In the genomic region with DNA sequence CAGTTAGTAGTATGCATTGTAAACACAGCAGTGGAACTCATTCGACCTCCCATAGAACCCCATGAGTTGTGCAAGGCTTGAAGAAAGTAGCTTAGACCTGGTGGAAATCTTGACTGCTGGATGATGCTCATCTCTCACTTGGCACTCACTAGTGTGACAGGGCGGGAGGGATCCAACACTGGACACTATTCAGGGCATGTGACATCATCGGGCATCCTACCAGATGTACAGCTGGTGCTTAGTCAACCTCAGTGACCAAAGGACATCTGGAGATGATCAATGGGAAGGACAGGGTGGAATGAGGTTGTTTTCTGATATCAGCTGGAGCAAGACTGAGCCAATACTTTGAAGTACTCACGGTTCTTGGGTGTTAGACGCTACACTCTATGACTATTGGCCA, we compare ENCODE assay signal across 11 mouse cellular contexts.
DNase-seq lines count a peak whose midpoint lies in the region; ATAC-seq lines count a peak whose summit lies in the region.
"Had no signal": no experiment of that assay in that cellular context is flagged by ENCODE, and none has a peak within 500 bp of the region (broad histone marks: within the 10 kb centered on the region; RNA-seq: fewer than 3 reads in every experiment).

No protein-coding gene starts in this region.

- ATAC-seq in lung, embryonic 16.5 days (ENCODE audit: low read depth): 0 out of 2 replicates have a peak, but pooled peaks have one; percentile 16
- ATAC-seq in CD4-positive, CD25-positive, alpha-beta regulatory T cell, adult 4 months: no peak

- no peaks in the 10 kb centered on the region for H3K9me3 ChIP-seq in lung, embryonic 16.5 days (ENCODE audit: control insufficient read depth, low read length)
- H3K9me3 ChIP-seq: hindbrain, embryonic 12.5 days; liver, embryonic 13.5 days had no signal

- peaks cover 19% of the 10 kb centered on the region; the same call in 1 of the 2 replicates for H3K4me1 ChIP-seq in lung, embryonic 16.5 days (replicated peaks; ENCODE audit: control insufficient read depth, insufficient read depth, low read length)
- H3K4me1 ChIP-seq: liver, embryonic 13.5 days had no signal

- H3K36me3 ChIP-seq in lung, embryonic 16.5 days (ENCODE audit: control insufficient read depth, insufficient read depth, low read length): no peaks in the 10 kb centered on the region
- H3K36me3 ChIP-seq: hindbrain, embryonic 12.5 days; liver, embryonic 13.5 days had no signal

- no peak overlapping the region for H3K4me3 ChIP-seq in lung, embryonic 16.5 days (ENCODE audit: low read length)
- H3K4me3 ChIP-seq: hindbrain, embryonic 12.5 days; liver, embryonic 13.5 days had no signal

- intact Hi-C loops in gastrocnemius, postnatal 14 days (cut with DNase I; ENCODE audit: low total_unique reads): no loop called here

- H3K27ac ChIP-seq in lung, embryonic 16.5 days (ENCODE audit: low read length): no peak overlapping the region
- H3K27ac ChIP-seq: hindbrain, embryonic 12.5 days; liver, embryonic 13.5 days had no signal

- no peaks in the 10 kb centered on the region for H3K27me3 ChIP-seq in lung, embryonic 16.5 days (ENCODE audit: control insufficient read depth, insufficient read depth, low read depth, low read length)
- H3K27me3 ChIP-seq: hindbrain, embryonic 12.5 days; liver, embryonic 13.5 days had no signal

- 68% methylated on average over 5 of the region's 5 CpGs for whole genome bisulfite sequencing in lung, embryonic 16.5 days

- no peak overlapping the region for H3K4me2 ChIP-seq in lung, embryonic 16.5 days (ENCODE audit: low read depth, low read length)
- H3K4me2 ChIP-seq: hindbrain, embryonic 12.5 days; liver, embryonic 13.5 days had no signal

- no peak overlapping the region for H3K9ac ChIP-seq in lung, embryonic 16.5 days (ENCODE audit: low read length)
- H3K9ac ChIP-seq: hindbrain, embryonic 12.5 days; liver, embryonic 13.5 days had no signal

- DNase-seq in layer of hippocampus, adult 9-10 months (ENCODE audit: low spot score): peak; percentile 41
- no peak for DNase-seq in layer of hippocampus, postnatal 14 days (ENCODE audit: low spot score in 2 of 2)
- peak; percentile 87 for DNase-seq in brain, adult 2 months (ENCODE audit: low read depth, low spot score)
- DNase-seq in gastrocnemius, postnatal 14 days: peak; percentile 75
- no peak for DNase-seq in right cerebral cortex, postnatal 25 days
- DNase-seq in frontal cortex, postnatal 10 days (ENCODE audit: low spot score in 2 of 2): no peak
- DNase-seq: liver, embryonic 13.5 days; spleen, adult 18-20 months had no signal

Comparison
In these comparisons a context has a peak if more than half of its experiments do, and no peak if none do; other contexts are left out.
1. DNase-seq: peak in layer of hippocampus, adult 9-10 months (single experiment), brain, adult 2 months (single experiment) and gastrocnemius, postnatal 14 days (single experiment); none in layer of hippocampus, postnatal 14 days (0 of 2), right cerebral cortex, postnatal 25 days (single experiment) and frontal cortex, postnatal 10 days (0 of 2).